Mouse (Mus musculus): ENCODE results near the gene Ap2s1. TPM values are rescaled to one million over a fixed set of nuclear protein-coding genes. Genes with fewer than 3 reads are reported as not detected.

The Ap2s1 gene
- polyA plus RNA-seq, 1 experiment = 561 TPM

DNA sequence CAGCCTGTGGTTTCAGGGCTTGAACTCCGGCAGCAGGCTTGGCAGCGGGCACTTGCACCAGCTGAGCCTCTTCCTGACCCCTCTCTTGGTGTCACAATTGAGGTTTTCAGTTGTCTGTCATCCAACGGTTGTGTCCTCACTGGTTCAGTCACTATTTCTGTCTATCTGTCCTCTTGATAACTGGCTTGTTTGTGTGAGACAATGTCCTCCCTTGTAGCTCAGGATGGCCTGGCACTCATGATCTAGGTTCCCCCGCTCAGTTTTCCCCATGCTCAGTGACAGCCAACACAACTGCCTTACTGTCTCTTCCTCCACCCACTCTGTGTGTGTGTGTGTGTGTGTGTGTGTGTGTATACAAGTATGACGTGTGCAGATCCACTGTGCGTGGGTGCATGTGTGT, 9.4 kb downstream of the Ap2s1 start:
- TF ChIP-seq POLR2A (IDR thresholded peaks at IDR 0.05; ENCODE audit: extremely low read depth, insufficient read depth, low read length) (no peak), CTCF (IDR thresholded peaks at IDR 0.05; ENCODE audit: extremely low read depth, insufficient read depth, low read length) (no peak)
- Histone ChIP-seq H3K4me1 (ENCODE audit: control insufficient read depth, insufficient read depth, low read length) (peaks cover 2% of the 10 kb centered on the region; the same call in 1 of the 2 replicates), H3K4me3 (ENCODE audit: insufficient read depth, low read length) (no peak overlapping the region), H3K27ac (ENCODE audit: insufficient read depth, low read length) (peak overlapping the region; percentile 32; the same call in 1 of the 2 replicates)

- H3K4me1 ChIP-seq (ENCODE audit: control insufficient read depth, insufficient read depth, low read length) = peaks cover 2% of the 10 kb centered on the region; the same call in 1 of the 2 replicates
- no peak for TF ChIP-seq CTCF (IDR thresholded peaks at IDR 0.05; ENCODE audit: extremely low read depth, insufficient read depth, low read length)
- TF ChIP-seq POLR2A (IDR thresholded peaks at IDR 0.05; ENCODE audit: extremely low read depth, insufficient read depth, low read length) = no peak
- H3K27ac ChIP-seq (ENCODE audit: insufficient read depth, low read length) = no peak overlapping the region
- no peak overlapping the region for H3K4me3 ChIP-seq (ENCODE audit: insufficient read depth, low read length)
These were observed 13.8 kb downstream of the Ap2s1 start for GRCm38 (mm10) chr7:16752016-16752415.

DNA sequence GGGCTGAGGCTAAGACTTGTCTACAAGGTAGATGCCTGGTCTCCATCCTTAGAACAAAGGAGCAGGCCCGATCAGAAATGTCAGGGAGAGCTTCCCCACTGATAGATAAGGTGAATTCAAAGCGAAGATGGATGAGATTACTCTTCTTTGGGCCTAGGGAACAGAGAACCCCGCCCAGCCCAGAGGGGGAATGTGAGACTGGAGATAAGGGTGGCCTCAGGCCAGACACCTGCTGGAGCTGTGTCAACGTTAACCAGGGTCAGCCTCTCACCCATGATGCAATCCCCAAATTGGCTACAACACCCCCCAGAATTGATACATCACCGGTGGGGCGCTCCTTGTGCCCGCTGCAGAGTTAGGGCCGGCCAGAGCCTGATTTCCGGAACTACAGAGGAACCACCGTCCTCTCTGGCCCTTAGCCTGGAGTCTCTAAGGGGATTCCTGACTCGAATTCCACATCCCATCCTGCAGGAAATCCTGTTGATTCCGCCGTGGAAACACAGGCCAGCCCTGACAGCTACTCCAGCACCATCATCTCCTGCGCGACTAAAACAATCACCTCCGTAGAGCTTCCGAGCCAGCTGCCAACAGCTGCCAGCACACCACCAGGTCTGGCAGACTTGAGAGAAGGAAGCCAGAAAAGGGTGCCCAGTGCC, 17.3 kb downstream of the Ap2s1 start:
- Histone ChIP-seq H3K4me1 (ENCODE audit: control insufficient read depth, insufficient read depth, low read length) (peaks cover 2% of the 10 kb centered on the region; the same call in 1 of the 2 replicates), H3K27ac (ENCODE audit: insufficient read depth, low read length) (no peak overlapping the region), H3K4me3 (ENCODE audit: insufficient read depth, low read length) (no peak overlapping the region)
- TF ChIP-seq CTCF (IDR thresholded peaks at IDR 0.05; ENCODE audit: extremely low read depth, insufficient read depth, low read length) (no peak), POLR2A (IDR thresholded peaks at IDR 0.05; ENCODE audit: extremely low read depth, insufficient read depth, low read length) (no peak)

DNA sequence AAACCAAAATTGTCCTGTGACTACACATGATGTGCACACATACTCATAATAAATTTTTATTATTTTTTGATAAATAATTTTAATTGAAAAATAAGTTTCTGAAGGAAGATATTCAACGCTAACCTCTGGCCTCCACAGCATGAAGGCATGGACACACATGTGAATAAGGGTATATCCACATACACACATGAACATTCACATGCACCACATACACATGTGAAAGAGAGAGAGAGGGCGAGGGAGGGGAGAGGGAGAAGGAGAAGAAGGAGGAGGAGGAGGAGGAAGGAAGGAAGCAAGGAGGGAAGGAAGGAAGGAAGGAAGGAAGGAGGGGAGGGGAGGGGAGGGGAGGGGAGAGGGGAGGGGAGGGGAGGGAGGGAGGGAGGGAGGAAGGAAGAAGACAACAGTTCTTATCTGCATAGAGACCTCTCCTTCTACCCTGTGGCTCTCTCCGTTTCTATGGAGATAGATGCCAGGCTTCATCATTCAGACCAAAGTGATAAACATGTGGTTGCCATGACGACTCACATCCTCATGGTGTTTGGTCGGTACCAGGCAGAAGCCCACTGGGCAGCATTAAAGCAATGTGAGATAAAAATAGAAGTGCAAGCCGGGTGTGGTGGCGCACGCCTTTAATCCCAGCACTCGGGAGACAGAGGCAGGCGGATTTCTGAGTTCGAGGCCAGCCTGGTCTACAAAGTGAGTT, 20.8 kb downstream of the Ap2s1 start:
- Histone ChIP-seq H3K4me3 (ENCODE audit: insufficient read depth, low read length) (no peak overlapping the region), H3K27ac (ENCODE audit: insufficient read depth, low read length) (no peak overlapping the region), H3K4me1 (ENCODE audit: control insufficient read depth, insufficient read depth, low read length) (no peaks in the 10 kb centered on the region)
- TF ChIP-seq CTCF (IDR thresholded peaks at IDR 0.05; ENCODE audit: extremely low read depth, insufficient read depth, low read length) (no peak), POLR2A (IDR thresholded peaks at IDR 0.05; ENCODE audit: extremely low read depth, insufficient read depth, low read length) (no peak)

DNA sequence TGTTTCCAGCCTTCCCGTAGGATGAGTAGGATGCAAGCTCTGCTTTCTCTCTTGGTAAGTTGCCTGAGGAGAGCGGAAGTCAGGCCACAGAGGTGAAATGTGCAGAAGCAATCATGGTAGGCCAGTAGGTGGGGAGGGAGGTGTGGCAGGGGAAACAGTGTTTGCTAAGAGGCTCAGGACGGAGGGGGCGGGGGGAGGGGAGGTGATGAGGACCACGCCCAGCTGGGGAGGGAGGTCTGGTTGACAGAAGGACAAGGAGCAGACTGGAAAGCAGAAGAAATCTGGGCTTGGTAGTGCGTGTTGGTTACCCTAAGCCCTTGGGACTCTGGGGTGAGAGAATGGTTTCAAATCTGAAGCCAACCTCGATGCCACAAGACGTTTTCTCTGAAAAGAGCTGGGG, 22.1 kb downstream of the Ap2s1 start:
- H3K4me3 ChIP-seq (ENCODE audit: insufficient read depth, low read length) = no peak overlapping the region
- H3K27ac ChIP-seq (ENCODE audit: insufficient read depth, low read length) = no peak overlapping the region
- H3K4me1 ChIP-seq (ENCODE audit: control insufficient read depth, insufficient read depth, low read length) = no peaks in the 10 kb centered on the region
- no peak for TF ChIP-seq CTCF (IDR thresholded peaks at IDR 0.05; ENCODE audit: extremely low read depth, insufficient read depth, low read length)
- no peak for TF ChIP-seq POLR2A (IDR thresholded peaks at IDR 0.05; ENCODE audit: extremely low read depth, insufficient read depth, low read length)

- no peak overlapping the region for H3K27ac ChIP-seq (ENCODE audit: insufficient read depth, low read length)
- H3K4me3 ChIP-seq (ENCODE audit: insufficient read depth, low read length) = no peak overlapping the region
- no peak for TF ChIP-seq CTCF (IDR thresholded peaks at IDR 0.05; ENCODE audit: extremely low read depth, insufficient read depth, low read length)
- no peak for TF ChIP-seq POLR2A (IDR thresholded peaks at IDR 0.05; ENCODE audit: extremely low read depth, insufficient read depth, low read length)
- H3K4me1 ChIP-seq (ENCODE audit: control insufficient read depth, insufficient read depth, low read length) = no peaks in the 10 kb centered on the region
These were observed 22.8 kb downstream of the Ap2s1 start for GRCm38 (mm10) chr7:16761005-16761481.

DNA sequence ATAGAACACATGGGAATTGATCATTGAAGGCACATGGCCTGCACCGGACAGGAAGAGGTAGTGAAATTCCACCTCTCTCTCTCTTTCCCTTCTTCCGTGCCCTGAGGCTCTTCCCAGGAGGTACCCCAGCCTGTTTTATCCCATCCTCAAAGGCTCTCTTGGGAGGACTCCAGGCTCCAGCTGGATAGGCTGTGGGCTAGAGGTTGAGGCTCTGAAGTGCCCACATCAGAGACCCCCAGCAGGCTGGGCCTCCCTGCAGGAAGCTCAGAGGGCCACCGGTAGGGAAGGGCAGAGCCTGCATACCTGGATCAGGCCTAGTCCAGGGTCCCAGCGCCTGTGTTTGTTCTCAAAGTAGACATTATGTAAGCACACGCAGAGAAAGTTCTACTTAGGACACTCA, 23.4 kb downstream of the Ap2s1 start:
- no peak overlapping the region for H3K4me3 ChIP-seq (ENCODE audit: insufficient read depth, low read length)
- no peak overlapping the region for H3K27ac ChIP-seq (ENCODE audit: insufficient read depth, low read length)
- TF ChIP-seq CTCF (IDR thresholded peaks at IDR 0.05; ENCODE audit: extremely low read depth, insufficient read depth, low read length) (no peak), POLR2A (IDR thresholded peaks at IDR 0.05; ENCODE audit: extremely low read depth, insufficient read depth, low read length) (no peak)
- H3K4me1 ChIP-seq (ENCODE audit: control insufficient read depth, insufficient read depth, low read length) = no peaks in the 10 kb centered on the region

- Histone ChIP-seq H3K4me1 (ENCODE audit: control insufficient read depth, insufficient read depth, low read length) (no peaks in the 10 kb centered on the region), H3K4me3 (ENCODE audit: insufficient read depth, low read length) (no peak overlapping the region), H3K27ac (ENCODE audit: insufficient read depth, low read length) (no peak overlapping the region)
- no peak for TF ChIP-seq POLR2A (IDR thresholded peaks at IDR 0.05; ENCODE audit: extremely low read depth, insufficient read depth, low read length)
- no peak for TF ChIP-seq CTCF (IDR thresholded peaks at IDR 0.05; ENCODE audit: extremely low read depth, insufficient read depth, low read length)
These were observed 25.4 kb downstream of the Ap2s1 start for GRCm38 (mm10) chr7:16763463-16764218.

GRCm38 (mm10) chr7:16766443-16766842, 28.2 kb downstream of the Ap2s1 start:
- Histone ChIP-seq H3K27ac (ENCODE audit: insufficient read depth, low read length) (no peak overlapping the region), H3K4me3 (ENCODE audit: insufficient read depth, low read length) (no peak overlapping the region), H3K4me1 (ENCODE audit: control insufficient read depth, insufficient read depth, low read length) (no peaks in the 10 kb centered on the region)
- no peak for TF ChIP-seq POLR2A (IDR thresholded peaks at IDR 0.05; ENCODE audit: extremely low read depth, insufficient read depth, low read length)
- TF ChIP-seq CTCF (IDR thresholded peaks at IDR 0.05; ENCODE audit: extremely low read depth, insufficient read depth, low read length) = no peak

Measured in cortical plate, adult 2 months (tissue).